Mouse (Mus musculus): ENCODE measurements around the gene Fkbpl. TPM values are rescaled to one million over a fixed set of nuclear protein-coding genes. Genes with fewer than 3 reads are reported as not detected.

Fkbpl gene
- polyA plus RNA-seq, 1 experiment, result 2.9 TPM

DNA sequence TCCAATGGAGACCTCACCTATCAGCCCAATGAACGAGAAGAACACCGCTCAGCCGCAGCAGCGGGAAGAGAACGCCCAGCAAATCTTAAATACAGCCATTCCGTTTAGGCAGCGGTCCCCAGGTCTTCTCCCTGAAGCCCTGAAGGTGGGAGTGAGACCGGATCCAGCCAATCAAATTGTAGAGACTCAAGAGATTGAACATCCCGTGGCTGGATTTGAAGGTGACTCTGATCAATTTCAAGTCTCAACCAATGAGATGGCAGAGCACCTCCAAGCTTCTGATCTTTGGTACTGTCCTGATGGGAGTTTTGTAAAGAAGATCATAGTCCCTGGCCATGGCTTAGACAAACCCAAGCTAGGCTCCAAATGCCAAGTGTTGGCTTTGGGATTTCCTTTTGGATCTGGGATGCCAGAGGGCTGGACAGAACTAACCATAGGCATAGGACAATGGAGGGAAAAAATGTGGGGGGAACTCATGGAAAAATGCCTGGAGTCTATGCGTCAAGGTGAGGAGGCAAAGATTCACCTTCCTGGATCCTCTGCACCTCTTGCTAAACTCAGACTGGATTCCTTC lies 779 bp downstream of the Fkbpl start:
- peaks cover 5% of the 10 kb centered on the region for H3K4me1 ChIP-seq (ENCODE audit: control insufficient read depth, insufficient read depth, low read length)
- peak overlapping the region; percentile 73 for H3K4me3 ChIP-seq (replicated peaks; ENCODE audit: extremely low read depth, low read depth, low read length)
- TF ChIP-seq POLR2A (IDR thresholded peaks at IDR 0.05; ENCODE audit: borderline replicate concordance, extremely low read depth, low read depth, low read length) (no peak), CTCF (IDR thresholded peaks at IDR 0.05; ENCODE audit: insufficient read depth, low read length) (no peak)
- no peak for DNase-seq
- WGBS, result 42% methylated on average over 10 of the region's 10 CpGs

DNA sequence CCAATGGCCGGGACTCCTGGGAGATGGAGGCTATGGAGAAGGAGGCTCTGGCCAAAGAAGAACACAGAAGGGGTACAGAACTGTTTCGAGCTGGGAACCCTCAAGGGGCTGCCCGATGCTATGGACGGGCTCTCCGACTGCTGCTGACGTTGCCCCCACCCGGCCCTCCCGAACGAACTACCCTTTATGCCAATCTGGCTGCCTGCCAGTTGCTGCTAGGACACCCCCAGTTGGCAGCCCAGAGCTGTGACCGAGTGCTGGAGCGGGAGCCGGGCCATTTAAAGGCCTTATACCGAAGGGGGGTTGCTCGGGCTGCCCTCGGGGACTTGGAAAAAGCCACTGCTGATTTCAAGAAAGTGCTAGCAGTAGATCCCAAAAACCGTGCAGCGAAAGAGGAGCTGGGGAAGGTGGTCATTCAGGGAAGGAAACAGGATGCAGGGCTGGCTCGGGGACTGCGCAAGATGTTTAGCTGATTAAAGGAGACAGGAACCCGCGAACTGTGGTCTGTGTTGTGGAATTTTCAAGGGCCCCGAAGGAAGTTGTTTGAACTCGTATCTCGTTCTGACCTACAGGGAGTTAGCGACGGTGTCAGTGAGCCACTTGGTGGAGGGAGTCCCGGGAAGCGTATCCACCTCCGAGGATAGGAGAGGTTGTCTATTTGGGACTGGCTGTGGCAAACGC lies 1.4 kb downstream of the Fkbpl start:
- TF ChIP-seq CTCF (IDR thresholded peaks at IDR 0.05; ENCODE audit: insufficient read depth, low read length) (no peak), POLR2A (IDR thresholded peaks at IDR 0.05; ENCODE audit: borderline replicate concordance, extremely low read depth, low read depth, low read length) (no peak)
- DNase-seq, result no peak
- peaks cover 5% of the 10 kb centered on the region for H3K4me1 ChIP-seq (ENCODE audit: control insufficient read depth, insufficient read depth, low read length)
- H3K4me3 ChIP-seq (replicated peaks; ENCODE audit: extremely low read depth, low read depth, low read length), result no peak overlapping the region
- 65% methylated on average over 30 of the region's 30 CpGs for WGBS

DNA sequence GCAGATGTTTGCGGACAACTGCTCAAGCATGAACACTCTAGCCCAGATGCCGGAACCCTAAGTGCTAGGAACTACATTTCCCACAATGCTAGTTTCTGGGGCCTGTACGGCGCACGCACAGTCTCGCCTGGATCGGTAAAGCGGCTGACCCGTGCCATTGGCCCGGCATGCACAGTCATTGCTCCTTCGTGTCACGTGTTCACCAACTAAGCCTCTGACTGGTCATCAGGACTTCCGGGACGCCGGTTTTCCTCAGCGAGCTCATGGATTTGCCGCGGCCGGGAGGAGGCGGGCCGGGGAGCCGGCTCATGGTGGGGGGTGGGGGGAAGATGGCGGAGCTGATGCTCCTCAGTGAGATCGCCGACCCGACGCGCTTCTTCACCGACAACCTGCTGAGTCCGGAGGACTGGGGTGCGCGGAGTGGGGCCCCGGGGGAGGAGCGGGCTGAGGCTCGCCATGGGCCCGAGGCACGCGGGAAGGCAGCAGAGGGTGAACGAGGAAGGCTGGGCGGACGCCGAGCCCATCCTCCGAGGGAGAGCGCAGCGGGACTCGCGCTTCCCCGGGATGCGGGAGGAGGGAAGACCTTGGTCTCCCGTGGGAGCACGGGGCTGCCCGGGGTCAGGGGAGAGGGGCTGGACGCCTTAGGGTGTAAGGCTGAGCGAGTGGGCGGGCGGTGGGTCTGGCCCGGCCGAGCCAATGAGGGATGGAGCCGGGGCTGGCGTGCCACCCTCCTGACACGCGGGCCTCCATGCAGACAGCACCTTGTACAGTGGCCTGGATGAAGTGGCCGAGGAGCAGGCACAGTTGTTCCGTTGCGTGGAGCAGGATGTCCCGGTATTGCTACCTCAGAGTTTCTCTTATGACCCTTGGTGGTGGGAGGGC lies 2.6 kb downstream of the Fkbpl start, which contains the start of gene Atf6b:
TSS of gene Atf6b (plus strand) at position 241 of the 882 bp plus-strand sequence.
- WGBS, result under 1% methylated on average over 66 of the region's 66 CpGs
- peak; percentile 84 for DNase-seq
- peak within 1 kb of the TSS; percentile 82 for H3K4me3 ChIP-seq (replicated peaks; ENCODE audit: extremely low read depth, low read depth, low read length)
- H3K4me1 ChIP-seq (ENCODE audit: control insufficient read depth, insufficient read depth, low read length), result peaks cover 5% of the 10 kb centered on the region; the same call in 1 of the 2 replicates
- TF ChIP-seq CTCF (IDR thresholded peaks at IDR 0.05; ENCODE audit: insufficient read depth, low read length) (no peak), POLR2A (IDR thresholded peaks at IDR 0.05; ENCODE audit: borderline replicate concordance, extremely low read depth, low read depth, low read length) (peak; percentile 51; the same call in 1 of the 2 replicates)

DNA sequence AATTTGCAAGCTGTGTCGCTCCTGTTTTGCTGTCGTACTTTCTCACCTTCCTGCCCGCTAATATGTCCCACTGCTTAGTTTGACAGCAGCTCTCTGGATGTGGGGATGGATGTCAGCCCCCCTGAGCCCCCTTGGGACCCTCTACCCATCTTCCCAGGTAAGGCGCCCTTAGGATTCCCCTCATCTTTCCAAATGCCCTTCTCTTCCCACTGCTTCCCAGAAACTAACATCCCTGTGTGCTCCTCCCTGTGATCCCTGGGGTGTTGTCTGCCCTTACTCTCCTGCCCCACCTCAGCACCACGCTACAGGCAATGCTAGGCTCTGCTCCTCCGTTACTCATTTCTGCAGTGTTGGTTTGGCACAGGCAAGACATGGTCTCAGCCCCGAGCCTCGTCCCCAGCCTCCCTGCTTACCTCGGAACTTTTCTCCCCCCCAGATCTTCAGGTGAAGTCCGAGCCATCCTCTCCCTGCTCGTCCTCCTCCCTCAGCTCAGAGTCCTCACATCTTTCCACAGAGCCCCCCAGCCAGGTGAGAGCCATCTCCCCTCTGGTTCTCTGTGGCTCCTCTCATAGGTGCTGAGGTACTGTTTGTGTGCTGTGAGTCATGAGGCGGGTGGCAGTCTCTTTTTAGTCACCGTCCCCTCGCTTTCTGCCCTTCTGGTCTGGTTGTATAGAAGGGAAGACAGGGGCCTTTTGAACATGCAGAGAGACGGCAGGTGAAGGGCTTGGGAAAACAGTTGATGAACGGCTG lies 3.8 kb downstream of the Fkbpl start:
- TF ChIP-seq POLR2A (IDR thresholded peaks at IDR 0.05; ENCODE audit: borderline replicate concordance, extremely low read depth, low read depth, low read length), result no peak
- TF ChIP-seq CTCF (IDR thresholded peaks at IDR 0.05; ENCODE audit: insufficient read depth, low read length), result no peak
- Histone ChIP-seq H3K4me1 (ENCODE audit: control insufficient read depth, insufficient read depth, low read length) (peaks cover 5% of the 10 kb centered on the region; the same call in 1 of the 2 replicates), H3K4me3 (replicated peaks; ENCODE audit: extremely low read depth, low read depth, low read length) (no peak overlapping the region)
- 82% methylated on average over 16 of the region's 16 CpGs for WGBS
- DNase-seq, result no peak

- TF ChIP-seq POLR2A (IDR thresholded peaks at IDR 0.05; ENCODE audit: borderline replicate concordance, extremely low read depth, low read depth, low read length), result no peak
- TF ChIP-seq CTCF (IDR thresholded peaks at IDR 0.05; ENCODE audit: insufficient read depth, low read length), result no peak
- peaks cover 9% of the 10 kb centered on the region for H3K4me1 ChIP-seq (ENCODE audit: control insufficient read depth, insufficient read depth, low read length)
- no peak for DNase-seq
- H3K4me3 ChIP-seq (replicated peaks; ENCODE audit: extremely low read depth, low read depth, low read length), result no peak overlapping the region
- 83% methylated on average over 18 of the region's 18 CpGs for WGBS
Observed at GRCm38 (mm10) chr17:34649106-34649864, 4.7 kb downstream of the Fkbpl start.

DNA sequence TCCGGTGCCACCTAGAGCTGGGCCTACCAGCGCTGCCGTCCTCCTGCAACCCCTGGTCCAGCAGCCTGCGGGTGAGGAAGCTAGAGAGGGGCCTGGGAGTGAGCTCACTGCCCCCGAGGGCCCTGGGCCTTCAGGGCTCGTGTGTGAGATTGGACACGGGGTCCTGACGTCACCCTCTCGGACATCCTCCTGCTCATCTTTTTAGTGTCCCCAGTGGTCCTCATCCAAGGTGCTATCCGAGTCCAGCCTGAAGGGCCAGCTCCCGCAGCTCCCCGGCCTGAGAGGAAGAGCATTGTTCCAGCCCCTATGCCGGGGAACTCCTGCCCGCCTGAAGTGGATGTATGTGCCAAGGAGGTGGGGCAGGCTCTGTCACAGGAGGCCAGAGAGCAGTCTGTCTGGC lies 6.2 kb downstream of the Fkbpl start:
- 80% methylated on average over 14 of the region's 14 CpGs for WGBS
- DNase-seq, result no peak
- H3K4me1 ChIP-seq (ENCODE audit: control insufficient read depth, insufficient read depth, low read length), result peaks cover 16% of the 10 kb centered on the region
- no peak overlapping the region for H3K4me3 ChIP-seq (replicated peaks; ENCODE audit: extremely low read depth, low read depth, low read length)
- no peak for TF ChIP-seq CTCF (IDR thresholded peaks at IDR 0.05; ENCODE audit: insufficient read depth, low read length)
- TF ChIP-seq POLR2A (IDR thresholded peaks at IDR 0.05; ENCODE audit: borderline replicate concordance, extremely low read depth, low read depth, low read length), result no peak

- WGBS, result 60% methylated on average over 19 of the region's 19 CpGs
- TF ChIP-seq CTCF (IDR thresholded peaks at IDR 0.05; ENCODE audit: insufficient read depth, low read length), result 0 out of 2 replicates have a peak, but pooled peaks have one; percentile 24
- no peak for TF ChIP-seq POLR2A (IDR thresholded peaks at IDR 0.05; ENCODE audit: borderline replicate concordance, extremely low read depth, low read depth, low read length)
Observed at GRCm38 (mm10) chr17:34651507-34652221, 7.1 kb downstream of the Fkbpl start.

DNA sequence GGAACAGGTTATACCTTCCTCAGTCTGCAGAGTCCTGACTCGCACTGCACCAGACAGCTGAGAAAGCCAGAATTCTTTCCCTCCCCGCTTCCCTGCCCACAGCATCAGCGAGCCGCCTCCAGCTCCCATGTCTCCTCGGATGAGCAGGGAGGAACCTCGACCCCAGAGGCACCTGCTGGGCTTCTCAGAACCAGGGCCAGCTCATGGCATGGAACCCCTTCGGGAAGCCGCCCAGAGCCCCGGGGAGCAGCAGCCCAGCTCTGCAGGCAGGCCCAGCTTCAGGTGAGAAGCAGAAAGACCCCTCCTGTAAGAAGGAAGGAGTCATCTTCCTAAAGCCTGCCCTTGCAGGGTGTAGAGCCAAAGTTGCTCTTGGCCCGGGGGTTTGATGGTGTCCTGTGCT lies 8.0 kb downstream of the Fkbpl start:
- H3K4me3 ChIP-seq (replicated peaks; ENCODE audit: extremely low read depth, low read depth, low read length), result no peak overlapping the region

More at GRCm38 (mm10) chr17:34651507-34652221, 7.1 kb downstream of the Fkbpl start:
- Histone ChIP-seq H3K4me1 (ENCODE audit: control insufficient read depth, insufficient read depth, low read length) (peaks cover 25% of the 10 kb centered on the region), H3K4me3 (replicated peaks; ENCODE audit: extremely low read depth, low read depth, low read length) (no peak overlapping the region)
- no peak for DNase-seq

More for the DNA sequence above, 8.0 kb downstream of the Fkbpl start:
- 91% methylated on average over 10 of the region's 10 CpGs for WGBS
- DNase-seq, result no peak
- no peak for TF ChIP-seq POLR2A (IDR thresholded peaks at IDR 0.05; ENCODE audit: borderline replicate concordance, extremely low read depth, low read depth, low read length)
- TF ChIP-seq CTCF (IDR thresholded peaks at IDR 0.05; ENCODE audit: insufficient read depth, low read length), result no peak
- peaks cover 25% of the 10 kb centered on the region for H3K4me1 ChIP-seq (ENCODE audit: control insufficient read depth, insufficient read depth, low read length)
